Mouse (Mus musculus) yolk sac, embryonic 10.5 days (tissue): ENCODE data around the gene Trpm3.

ENCODE experiments used
- DNase-seq: peaks from one replicate; pipeline ENCODE4 v3.0.0-alpha.2; 2017; ENCODE audit warnings: low spot score

The Trpm3 gene

GRCm38 (mm10) chr19:22138590-22139421, at the start of gene Trpm3:
TSS of gene Trpm3 (plus strand) at chr19:22139046.
- peak; percentile 74 for DNase-seq

- no peak for DNase-seq
Measured at GRCm38 (mm10) chr19:22100582-22100981, 38.3 kb upstream of the Trpm3 start.

- no peak for DNase-seq
Measured at GRCm38 (mm10) chr19:22103865-22104264, 35.0 kb upstream of the Trpm3 start.

DNA sequence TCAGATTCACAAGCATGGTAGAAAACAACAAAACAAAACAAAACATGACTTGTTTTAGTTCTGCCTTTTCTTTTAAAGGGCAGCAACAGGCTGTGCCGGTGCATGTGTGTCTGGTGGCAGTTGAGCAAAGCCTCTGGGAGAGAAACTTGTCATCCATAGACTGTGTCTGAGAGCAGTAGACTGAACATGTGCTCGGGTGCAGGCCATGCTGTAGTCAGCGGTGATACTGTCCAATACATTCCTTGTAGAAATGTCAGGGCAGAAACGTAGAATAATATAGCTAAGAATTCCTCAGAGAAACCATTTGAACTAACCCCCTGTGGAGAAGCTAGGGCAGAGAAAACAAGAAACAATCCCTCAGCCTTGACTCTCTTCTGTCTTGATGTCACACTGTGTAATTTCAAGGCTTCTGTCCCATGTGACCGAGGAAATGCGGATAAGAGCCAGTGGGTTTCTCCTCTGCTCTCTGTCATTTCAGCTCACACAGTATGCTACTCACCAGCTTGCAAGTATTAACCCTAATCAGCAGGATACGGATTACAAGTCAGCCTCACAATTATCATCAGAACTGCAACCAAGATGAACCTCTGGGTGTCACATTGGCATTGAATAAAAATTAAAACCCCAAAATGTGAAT, 33.9 kb upstream of the Trpm3 start:
- no peak for DNase-seq

DNA sequence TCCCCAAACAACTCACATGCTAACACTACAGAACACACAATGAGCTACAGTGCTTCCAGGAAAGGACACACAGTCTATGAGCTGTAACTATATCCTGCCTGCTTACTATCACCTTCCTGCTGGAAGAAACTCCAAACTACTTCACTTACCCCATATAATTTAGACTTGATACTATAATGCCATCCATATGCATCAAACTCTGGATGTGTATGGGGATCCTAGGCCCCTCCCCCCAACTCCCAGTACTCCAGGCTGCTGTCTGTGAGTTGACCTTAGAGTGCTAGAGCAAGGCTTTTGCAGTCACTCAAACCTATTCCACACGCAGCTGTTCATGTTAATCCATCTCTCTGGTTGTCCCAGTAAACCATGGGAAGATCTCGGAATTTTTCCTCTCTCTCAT, 33.2 kb upstream of the Trpm3 start:
- no peak for DNase-seq

GRCm38 (mm10) chr19:22108893-22109463, 29.9 kb upstream of the Trpm3 start:
- no peak for DNase-seq

DNA sequence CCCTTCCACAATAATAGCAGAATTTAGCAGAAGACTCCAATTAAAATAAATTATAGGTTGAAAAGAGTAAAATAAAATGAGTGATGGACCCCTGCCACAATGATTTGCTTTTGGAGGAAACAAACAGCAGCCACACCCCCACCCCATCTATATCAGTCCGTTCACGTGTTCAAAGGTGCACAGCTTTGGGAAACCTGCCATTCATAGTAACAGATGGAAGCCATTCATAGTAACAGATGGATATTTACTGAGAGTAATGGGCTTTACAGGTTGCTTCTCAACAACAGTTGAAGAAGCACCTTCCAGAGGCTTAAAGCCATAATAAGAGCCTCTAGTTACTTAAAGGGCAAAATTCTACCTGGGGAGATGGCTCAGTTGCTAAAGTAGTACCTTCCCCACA, 17.9 kb upstream of the Trpm3 start:
- DNase-seq: no peak

GRCm38 (mm10) chr19:22121631-22122030, 17.2 kb upstream of the Trpm3 start:
- DNase-seq: no peak

- DNase-seq: no peak
Measured at GRCm38 (mm10) chr19:22132626-22133025, 6.2 kb upstream of the Trpm3 start.

GRCm38 (mm10) chr19:22178549-22178948, 39.7 kb downstream of the Trpm3 start:
- no peak for DNase-seq

DNA sequence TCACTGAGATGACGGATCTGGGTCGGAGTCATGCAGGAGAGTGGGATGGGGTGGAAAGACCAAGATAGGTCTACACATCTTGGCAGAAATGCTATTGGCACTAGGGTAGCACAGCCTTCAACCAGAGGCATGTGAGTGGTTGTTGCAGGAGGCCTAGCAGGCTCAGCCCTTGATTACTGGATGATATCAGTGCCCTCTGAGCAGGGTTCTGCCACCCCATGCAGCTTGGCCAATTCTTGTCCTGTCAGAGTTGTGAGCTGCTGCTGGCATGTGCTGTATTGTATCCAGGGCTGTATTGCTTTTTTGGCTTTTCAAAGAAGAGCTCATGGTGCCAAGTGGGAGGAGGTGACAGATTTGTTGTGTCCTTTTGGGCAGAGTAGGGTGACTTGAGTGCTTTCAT, 40.2 kb downstream of the Trpm3 start:
- DNase-seq: no peak

GRCm38 (mm10) chr19:22180136-22180535, 41.3 kb downstream of the Trpm3 start:
- DNase-seq: no peak

GRCm38 (mm10) chr19:22189716-22190115, 50.9 kb downstream of the Trpm3 start:
- no peak for DNase-seq

- DNase-seq: no peak
Measured at GRCm38 (mm10) chr19:22222520-22222919, 83.7 kb downstream of the Trpm3 start.

DNA sequence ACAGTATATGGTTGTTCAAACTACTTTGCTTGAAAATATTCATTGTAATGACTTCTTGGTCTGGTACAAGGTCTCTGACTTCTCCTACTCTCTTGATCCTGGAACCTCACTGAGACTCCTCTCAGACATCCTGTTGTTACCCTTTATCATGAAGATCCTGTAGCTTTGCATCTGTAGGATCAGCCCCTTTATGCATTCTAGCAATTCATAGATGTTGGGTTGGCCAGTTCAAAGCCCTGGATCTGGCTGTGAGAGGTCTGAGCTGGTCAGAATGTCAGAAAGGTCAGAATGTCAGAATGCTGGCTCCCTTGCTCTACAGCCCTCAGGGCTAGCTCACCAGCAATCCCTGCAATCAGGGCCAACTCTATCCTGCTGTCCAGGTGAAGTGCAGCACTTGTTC, 95.3 kb downstream of the Trpm3 start:
- no peak for DNase-seq

GRCm38 (mm10) chr19:22249076-22249475, 110.2 kb downstream of the Trpm3 start:
- DNase-seq: no peak

GRCm38 (mm10) chr19:22272916-22273315, 134.1 kb downstream of the Trpm3 start:
- DNase-seq: no peak

- DNase-seq: no peak
Measured at GRCm38 (mm10) chr19:22284651-22285050, 145.8 kb downstream of the Trpm3 start.

DNA sequence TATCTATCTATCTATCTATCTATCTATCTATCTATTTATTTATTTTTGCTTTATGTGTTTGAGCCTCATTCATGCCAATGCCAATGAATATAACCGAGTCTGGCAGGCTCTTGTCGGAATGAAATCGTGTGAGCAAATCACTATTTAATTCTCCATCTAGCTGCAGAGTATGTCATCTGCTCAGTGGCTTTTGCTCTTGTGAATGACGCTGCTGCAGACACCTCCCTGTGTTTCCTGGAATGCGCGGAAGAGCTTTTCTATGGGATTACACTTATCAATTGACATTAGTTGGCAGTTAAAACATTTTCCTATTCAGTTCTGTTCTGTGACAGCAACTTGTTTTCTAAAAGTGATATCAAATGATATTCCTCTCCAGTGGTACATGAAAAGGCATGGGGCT, 153.8 kb downstream of the Trpm3 start:
- no peak for DNase-seq

DNA sequence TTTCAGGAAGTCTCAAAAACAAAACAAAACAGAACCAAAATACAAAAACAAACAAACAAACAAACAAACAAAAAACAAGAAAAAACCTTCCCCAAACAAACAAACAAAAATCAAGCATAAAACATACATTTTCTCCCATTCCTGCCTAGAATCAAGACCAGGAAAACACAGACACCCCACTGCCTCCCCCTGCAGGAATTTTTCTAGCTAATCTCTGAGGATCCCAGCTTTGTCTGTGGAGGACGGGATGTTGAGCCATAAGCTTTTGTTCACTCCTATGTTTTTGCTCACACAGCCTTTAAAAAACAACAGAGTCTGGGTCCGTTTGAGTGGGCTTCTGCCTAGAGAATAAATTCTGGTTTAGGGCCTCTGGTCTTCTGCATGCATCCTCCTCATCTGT, 162.1 kb downstream of the Trpm3 start:
- no peak for DNase-seq

DNA sequence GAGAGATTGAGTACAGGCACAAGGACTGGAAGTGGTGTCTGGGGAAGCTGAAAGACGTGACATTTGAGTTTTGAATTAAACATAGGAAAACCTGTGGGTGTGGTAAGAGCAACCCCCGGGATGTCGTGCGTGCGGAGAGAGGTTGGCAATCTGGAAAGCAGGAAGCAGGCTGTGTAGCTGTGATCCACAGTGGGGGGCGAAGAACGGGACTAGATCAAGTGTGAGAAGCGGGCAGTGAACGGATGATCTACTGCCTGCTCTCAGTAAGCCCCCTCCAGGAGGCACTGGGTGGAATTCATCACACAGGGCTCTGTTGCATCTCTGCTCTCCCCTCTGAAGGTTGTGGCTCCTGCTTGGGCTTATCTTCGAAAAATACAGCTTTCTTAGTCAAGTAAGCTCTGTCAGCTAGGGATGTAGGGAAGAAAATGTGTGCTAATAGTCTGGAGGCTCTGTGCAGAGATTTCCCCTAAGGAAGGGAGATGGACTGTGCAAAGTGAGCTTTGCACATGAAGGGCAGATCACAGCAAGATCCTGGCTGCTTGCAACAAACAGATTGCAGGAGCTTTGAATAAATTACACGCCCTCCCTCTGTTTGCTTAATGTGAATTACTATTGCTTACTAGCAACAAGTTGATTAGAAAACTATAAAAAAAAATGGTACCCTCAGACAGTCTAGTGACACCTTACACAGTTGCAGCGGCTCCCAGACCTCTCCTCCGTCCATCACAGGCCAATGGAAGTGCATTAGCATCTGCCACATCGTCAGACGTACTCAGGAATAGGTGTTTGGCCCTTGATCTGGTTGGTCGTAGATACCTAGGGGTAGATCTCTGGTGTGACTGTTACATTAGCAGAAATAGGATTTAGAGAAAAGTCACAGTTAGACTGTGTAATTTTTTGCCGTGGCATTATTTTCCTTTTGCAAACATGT, 164.4 kb downstream of the Trpm3 start:
- DNase-seq: peak; percentile 2
